16 mouse cellular contexts compared by ENCODE assay signal in the genomic region with DNA sequence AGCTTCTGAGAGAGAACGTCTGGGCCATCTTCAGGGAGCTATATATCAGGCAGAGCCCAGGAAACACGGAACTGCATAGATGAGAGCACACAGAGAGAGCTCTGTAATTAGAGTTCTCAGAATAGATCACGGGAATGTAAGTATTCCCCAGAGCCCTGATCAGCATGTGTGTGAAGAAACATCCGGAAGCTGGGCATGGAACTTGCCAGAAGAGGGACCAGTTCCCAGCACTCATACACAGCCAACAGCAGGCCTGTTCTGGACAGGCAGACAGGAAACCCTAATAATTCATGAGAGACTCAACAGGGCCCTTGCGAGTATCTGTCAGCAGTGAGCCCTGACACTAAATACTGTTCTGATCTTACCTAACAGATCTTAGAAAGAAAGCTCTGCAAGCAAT.
DNase-seq lines count a peak whose midpoint lies in the region; ATAC-seq lines count a peak whose summit lies in the region.
"Had no signal": no experiment of that assay in that cellular context is flagged by ENCODE, and none has a peak within 500 bp of the region (broad histone marks: within the 10 kb centered on the region; RNA-seq: fewer than 3 reads in every experiment).

No protein-coding gene starts in this region.

- no peak overlapping the region for H3K4me2 ChIP-seq in heart, embryonic 11.5 days
- H3K4me2 ChIP-seq in midbrain, embryonic 15.5 days = no peak overlapping the region
- H3K4me2 ChIP-seq: heart, embryonic 15.5 days; midbrain, embryonic 13.5 days had no signal

- intact Hi-C loops in heart, postnatal 10 days (cut with DNase I) = no loop called here

- no peaks in the 10 kb centered on the region for H3K4me1 ChIP-seq in heart, embryonic 11.5 days (ENCODE audit: control insufficient read depth, insufficient read depth, low read length)
- no peaks in the 10 kb centered on the region for H3K4me1 ChIP-seq in midbrain, embryonic 15.5 days
- H3K4me1 ChIP-seq in midbrain, embryonic 10.5 days = peaks cover 4% of the 10 kb centered on the region
- H3K4me1 ChIP-seq: heart, embryonic 15.5 days had no signal

- H3K9ac ChIP-seq in heart, embryonic 11.5 days (ENCODE audit: low read depth, low read length) = no peak overlapping the region
- H3K9ac ChIP-seq in midbrain, embryonic 15.5 days = no peak overlapping the region
- H3K9ac ChIP-seq: heart, embryonic 15.5 days; midbrain, embryonic 13.5 days had no signal

- no peaks in the 10 kb centered on the region for H3K9me3 ChIP-seq in heart, embryonic 11.5 days (replicated peaks; ENCODE audit: control insufficient read depth, low read length)
- H3K9me3 ChIP-seq in midbrain, embryonic 15.5 days = no peaks in the 10 kb centered on the region
- H3K9me3 ChIP-seq in midbrain, embryonic 10.5 days (replicated peaks) = no peaks in the 10 kb centered on the region; the same call in 1 of the 2 replicates
- H3K9me3 ChIP-seq: heart, embryonic 15.5 days had no signal

- DNase-seq in heart, adult 8-10 months (ENCODE audit: low spot score) = peak; percentile 11
- no peak for DNase-seq in midbrain, embryonic 10.5 days (ENCODE audit: low spot score)
- DNase-seq in heart, postnatal 10 days = peak; percentile 30 to 37
- no peak for DNase-seq in cerebellum, postnatal 36 days
- DNase-seq: adrenal gland, postnatal 25 days; cerebellum, postnatal 25 days; layer of hippocampus, adult 9-11 months; lung, adult 2 months; thymus, adult 2 months had no signal

- WGBS in heart, embryonic 11.5 days (ENCODE audit: insufficient replicate concordance) = 68% methylated on average over 5 of the region's 5 CpGs
- 51% methylated on average over 5 of the region's 5 CpGs for WGBS in midbrain, embryonic 15.5 days
- WGBS in midbrain, embryonic 10.5 days = 84% methylated on average over 5 of the region's 5 CpGs

- no peaks in the 10 kb centered on the region for H3K27me3 ChIP-seq in heart, embryonic 11.5 days (ENCODE audit: control insufficient read depth, insufficient read depth, low read length)
- no peaks in the 10 kb centered on the region for H3K27me3 ChIP-seq in midbrain, embryonic 15.5 days (replicated peaks)
- no peaks in the 10 kb centered on the region for H3K27me3 ChIP-seq in midbrain, embryonic 10.5 days (ENCODE audit: low read depth, poor library complexity, severe bottlenecking)
- H3K27me3 ChIP-seq: heart, embryonic 15.5 days; midbrain, embryonic 13.5 days had no signal

- no peaks in the 10 kb centered on the region for H3K36me3 ChIP-seq in heart, embryonic 11.5 days (ENCODE audit: control insufficient read depth, insufficient read depth, low read length)
- H3K36me3 ChIP-seq in midbrain, embryonic 15.5 days (replicated peaks) = no peaks in the 10 kb centered on the region
- H3K36me3 ChIP-seq in midbrain, embryonic 10.5 days = no peaks in the 10 kb centered on the region
- H3K36me3 ChIP-seq: heart, embryonic 15.5 days had no signal

- no peak overlapping the region for H3K4me3 ChIP-seq in heart, embryonic 11.5 days (ENCODE audit: low read depth, low read length)
- no peak overlapping the region for H3K4me3 ChIP-seq in midbrain, embryonic 15.5 days
- no peak overlapping the region for H3K4me3 ChIP-seq in midbrain, embryonic 10.5 days
- H3K4me3 ChIP-seq: heart, embryonic 15.5 days; midbrain, embryonic 13.5 days had no signal

- ATAC-seq in heart, embryonic 11.5 days (replicated peaks; ENCODE audit: insufficient number of reproducible peaks, low FRiP score, low TSS enrichment) = no peak
- ATAC-seq in midbrain, embryonic 15.5 days (replicated peaks) = 0 out of 2 replicates have a peak, but pooled peaks have one; percentile 14
- no peak for ATAC-seq in erythroblast, adult 5-6 weeks (replicated peaks; ENCODE audit: low FRiP score, poor library complexity, severe bottlenecking)
- ATAC-seq: CD4-positive, CD25-positive, alpha-beta regulatory T cell, adult 4 months; midbrain, embryonic 13.5 days had no signal

- H3K27ac ChIP-seq in heart, embryonic 11.5 days (ENCODE audit: low read depth, low read length) = no peak overlapping the region
- H3K27ac ChIP-seq in midbrain, embryonic 15.5 days = no peak overlapping the region
- H3K27ac ChIP-seq in midbrain, embryonic 10.5 days (replicated peaks) = no peak overlapping the region
- H3K27ac ChIP-seq: heart, embryonic 15.5 days; macrophage; midbrain, embryonic 13.5 days had no signal

Comparison
In these comparisons a context has a peak if more than half of its experiments do, and no peak if none do; other contexts are left out.
1. DNase-seq: peak in heart, adult 8-10 months (single experiment) and heart, postnatal 10 days (2 of 2); none in midbrain, embryonic 10.5 days (single experiment) and cerebellum, postnatal 36 days (0 of 2).